Mouse (Mus musculus) liver, embryonic 13.5 days (tissue): ENCODE data around the gene Wdr62. TPM values are rescaled to one million over a fixed set of nuclear protein-coding genes. Genes with fewer than 3 reads are reported as not detected.

ENCODE experiments used
- ATAC-seq: fragments of 200-750 bp; cut with Nextera tagmentation; 2 replicates; pipeline ENCODE4 v1.8.0; 2017; ENCODE audit warnings: low read depth, mild to moderate bottlenecking, moderate number of reproducible peaks, moderate library complexity
- DNase-seq: peaks from one replicate; pipeline ENCODE4 v3.0.0; 2022
- H3K27ac ChIP-seq: fragments of 300-500 bp; sonication (generic); 2 replicates; pipeline ENCODE4 v1.5.1; 2015; ENCODE audit warnings: moderate library complexity, mild to moderate bottlenecking, inconsistent platforms
- H3K27me3 ChIP-seq: fragments of 300-500 bp; sonication (generic); 2 replicates; pipeline ENCODE4 v1.6.1; 2015; ENCODE audit warnings: mild to moderate bottlenecking, inconsistent platforms
- H3K36me3 ChIP-seq: fragments of 300-500 bp; sonication (generic); 2 replicates; pipeline ENCODE4 v1.6.1; 2015; ENCODE audit warnings: mild to moderate bottlenecking, inconsistent platforms
- H3K4me1 ChIP-seq: fragments of 300-500 bp; sonication (generic); replicated peaks from 2 replicates; pipeline ENCODE4 v1.6.1; 2015; ENCODE audit warnings: inconsistent platforms
- H3K4me2 ChIP-seq: fragments of 300-500 bp; sonication (generic); 2 replicates; pipeline ENCODE4 v1.6.1; 2015; ENCODE audit warnings: inconsistent platforms, mild to moderate bottlenecking, moderate library complexity
- H3K4me3 ChIP-seq: fragments of 300-500 bp; sonication (generic); replicated peaks from 2 replicates; pipeline ENCODE4 v1.5.1; 2015; ENCODE audit warnings: mild to moderate bottlenecking, inconsistent platforms
- H3K9ac ChIP-seq: fragments of 300-500 bp; sonication (generic); 2 replicates; pipeline ENCODE4 v1.6.1; 2015; ENCODE audit warnings: mild to moderate bottlenecking, inconsistent platforms
- H3K9me3 ChIP-seq: fragments of 300-500 bp; sonication (generic); replicated peaks from 2 replicates; pipeline ENCODE4 v1.6.1; 2016; ENCODE audit warnings: inconsistent platforms
- WGBS: fragments of 180-500 bp; shearing (Covaris S2); methylation state at CpG from one replicate; pipeline ENCODE4 v1.1.7; 2015; ENCODE audit not compliant: insufficient replicate concordance; 5-methylcytosine and 5-hydroxymethylcytosine counted together
- polyA plus RNA-seq: library from polyadenylated mRNA; unstranded; fragments of >200 nt; fragmentation: Nextera tagmentation; extraction: Ambion mirVana; gene quantifications from 2 replicates; pipeline ENCODE4 v1.2.1, GENCODE M21; 2015

The Wdr62 gene
- polyA plus RNA-seq, 1 experiment from 2014 or later = 7.0 TPM

GRCm38 (mm10) chr7:30281522-30281921 lies 1.3 kb upstream of the Wdr62 start:
- Histone ChIP-seq H3K27me3 (no peaks in the 10 kb centered on the region), H3K36me3 (0 out of 2 replicates have a peak, but pooled peaks cover 4% of the 10 kb centered on the region), H3K9me3 (no peaks in the 10 kb centered on the region), H3K4me3 (peak overlapping the region; percentile 81; the same call in 1 of the 2 replicates), H3K4me1 (peaks cover 33% of the 10 kb centered on the region), H3K9ac (no peak overlapping the region), H3K4me2 (peak overlapping the region; percentile 87), H3K27ac (no peak overlapping the region)
- DNase-seq = no peak
- 70% methylated on average over 4 of the region's 4 CpGs for WGBS
- no peak for ATAC-seq

GRCm38 (mm10) chr7:30280670-30281138 lies 485 bp upstream of the Wdr62 start:
- Histone ChIP-seq H3K9ac (peak overlapping the region; percentile 62), H3K4me2 (peak overlapping the region; percentile 87), H3K4me3 (peak overlapping the region; percentile 81), H3K27me3 (no peaks in the 10 kb centered on the region), H3K4me1 (peaks cover 36% of the 10 kb centered on the region), H3K27ac (peak overlapping the region; percentile 97), H3K36me3 (0 out of 2 replicates have a peak, but pooled peaks cover 4% of the 10 kb centered on the region), H3K9me3 (no peaks in the 10 kb centered on the region)
- WGBS = 0% methylated on average over 20 of the region's 20 CpGs
- ATAC-seq (peak; percentile 49), DNase-seq (peak; percentile 73)

GRCm38 (mm10) chr7:30279536-30279935 lies 683 bp downstream of the Wdr62 start:
- WGBS = under 1% methylated on average over 6 of the region's 6 CpGs
- Histone ChIP-seq H3K27me3 (no peaks in the 10 kb centered on the region), H3K4me3 (peak overlapping the region; percentile 81), H3K9me3 (no peaks in the 10 kb centered on the region), H3K36me3 (0 out of 2 replicates have a peak, but pooled peaks cover 4% of the 10 kb centered on the region), H3K27ac (peak overlapping the region; percentile 97), H3K4me1 (peaks cover 36% of the 10 kb centered on the region), H3K4me2 (peak overlapping the region; percentile 87), H3K9ac (peak overlapping the region; percentile 87)
- ATAC-seq (peak; percentile 56), DNase-seq (no peak)

GRCm38 (mm10) chr7:30278911-30279310 lies 1.3 kb downstream of the Wdr62 start:
- 51% methylated on average over 2 of the region's 2 CpGs for WGBS
- H3K4me3 ChIP-seq = peak overlapping the region; percentile 81
- H3K36me3 ChIP-seq = 0 out of 2 replicates have a peak, but pooled peaks cover 4% of the 10 kb centered on the region
- H3K27ac ChIP-seq = no peak overlapping the region; the same call in 1 of the 2 replicates
- H3K9ac ChIP-seq = peak overlapping the region; percentile 87
- no peaks in the 10 kb centered on the region for H3K27me3 ChIP-seq
- peaks cover 36% of the 10 kb centered on the region for H3K4me1 ChIP-seq
- no peak for ATAC-seq
- no peak for DNase-seq
- no peaks in the 10 kb centered on the region for H3K9me3 ChIP-seq
- peak overlapping the region; percentile 87 for H3K4me2 ChIP-seq

- DNase-seq (no peak), ATAC-seq (no peak)
- 73% methylated on average over 6 of the region's 6 CpGs for WGBS
- Histone ChIP-seq H3K4me1 (peaks cover 22% of the 10 kb centered on the region), H3K27me3 (no peaks in the 10 kb centered on the region), H3K9ac (no peak overlapping the region), H3K36me3 (peaks cover 43% of the 10 kb centered on the region), H3K9me3 (no peaks in the 10 kb centered on the region), H3K4me2 (no peak overlapping the region), H3K27ac (no peak overlapping the region), H3K4me3 (no peak overlapping the region)
Observed at GRCm38 (mm10) chr7:30274383-30274782, 5.8 kb downstream of the Wdr62 start.

- H3K4me1 ChIP-seq = no peaks in the 10 kb centered on the region
- ATAC-seq (no peak), DNase-seq (no peak)
- H3K4me2 ChIP-seq = no peak overlapping the region
- no peak overlapping the region for H3K4me3 ChIP-seq
- no peak overlapping the region for H3K27ac ChIP-seq
- H3K36me3 ChIP-seq = peaks cover 79% of the 10 kb centered on the region
- 66% methylated on average over 4 of the region's 4 CpGs for WGBS
- no peaks in the 10 kb centered on the region for H3K9me3 ChIP-seq
- H3K27me3 ChIP-seq = no peaks in the 10 kb centered on the region
- no peak overlapping the region for H3K9ac ChIP-seq
Observed at GRCm38 (mm10) chr7:30269641-30270040, 10.6 kb downstream of the Wdr62 start.

GRCm38 (mm10) chr7:30266780-30267179 lies 13.4 kb downstream of the Wdr62 start:
- H3K9ac ChIP-seq = no peak overlapping the region
- no peak for DNase-seq
- H3K9me3 ChIP-seq = no peaks in the 10 kb centered on the region
- no peak overlapping the region for H3K4me3 ChIP-seq
- H3K27ac ChIP-seq = no peak overlapping the region
- no peaks in the 10 kb centered on the region for H3K4me1 ChIP-seq
- ATAC-seq = no peak
- WGBS = 75% methylated on average over 3 of the region's 3 CpGs
- peaks cover 84% of the 10 kb centered on the region for H3K36me3 ChIP-seq
- H3K27me3 ChIP-seq = no peaks in the 10 kb centered on the region
- no peak overlapping the region for H3K4me2 ChIP-seq

- Histone ChIP-seq H3K9ac (no peak overlapping the region), H3K27ac (no peak overlapping the region), H3K36me3 (peaks cover 84% of the 10 kb centered on the region), H3K4me3 (no peak overlapping the region), H3K9me3 (no peaks in the 10 kb centered on the region), H3K27me3 (no peaks in the 10 kb centered on the region), H3K4me1 (no peaks in the 10 kb centered on the region), H3K4me2 (no peak overlapping the region)
- 83% methylated on average over 7 of the region's 7 CpGs for WGBS
- DNase-seq (no peak), ATAC-seq (no peak)
Observed at GRCm38 (mm10) chr7:30265935-30266334, 14.3 kb downstream of the Wdr62 start.

GRCm38 (mm10) chr7:30265531-30265930 lies 14.7 kb downstream of the Wdr62 start:
- Histone ChIP-seq H3K27me3 (no peaks in the 10 kb centered on the region), H3K9ac (no peak overlapping the region), H3K4me2 (no peak overlapping the region), H3K9me3 (no peaks in the 10 kb centered on the region), H3K36me3 (peaks cover 83% of the 10 kb centered on the region), H3K4me1 (no peaks in the 10 kb centered on the region), H3K4me3 (no peak overlapping the region), H3K27ac (no peak overlapping the region)
- ATAC-seq (no peak), DNase-seq (no peak)
- WGBS = 76% methylated on average over 5 of the region's 5 CpGs

GRCm38 (mm10) chr7:30265041-30265440 lies 15.2 kb downstream of the Wdr62 start:
- H3K27ac ChIP-seq = no peak overlapping the region
- ATAC-seq (no peak), DNase-seq (no peak)
- no peaks in the 10 kb centered on the region for H3K4me1 ChIP-seq
- WGBS = 54% methylated on average over 2 of the region's 2 CpGs
- H3K4me2 ChIP-seq = no peak overlapping the region
- H3K36me3 ChIP-seq = peaks cover 82% of the 10 kb centered on the region
- H3K9me3 ChIP-seq = no peaks in the 10 kb centered on the region
- H3K27me3 ChIP-seq = no peaks in the 10 kb centered on the region
- H3K4me3 ChIP-seq = no peak overlapping the region
- no peak overlapping the region for H3K9ac ChIP-seq

- Histone ChIP-seq H3K4me1 (peaks cover 6% of the 10 kb centered on the region; the same call in 1 of the 2 replicates), H3K9ac (no peak overlapping the region), H3K9me3 (no peaks in the 10 kb centered on the region), H3K27ac (no peak overlapping the region), H3K4me2 (no peak overlapping the region), H3K27me3 (no peaks in the 10 kb centered on the region), H3K4me3 (no peak overlapping the region), H3K36me3 (peaks cover 70% of the 10 kb centered on the region)
- DNase-seq (no peak), ATAC-seq (no peak)
- WGBS = 76% methylated on average over 12 of the region's 12 CpGs
Observed at GRCm38 (mm10) chr7:30251956-30252954, 28.0 kb downstream of the Wdr62 start.
